Mouse (Mus musculus): ENCODE results near the gene Prkg1.

DNA sequence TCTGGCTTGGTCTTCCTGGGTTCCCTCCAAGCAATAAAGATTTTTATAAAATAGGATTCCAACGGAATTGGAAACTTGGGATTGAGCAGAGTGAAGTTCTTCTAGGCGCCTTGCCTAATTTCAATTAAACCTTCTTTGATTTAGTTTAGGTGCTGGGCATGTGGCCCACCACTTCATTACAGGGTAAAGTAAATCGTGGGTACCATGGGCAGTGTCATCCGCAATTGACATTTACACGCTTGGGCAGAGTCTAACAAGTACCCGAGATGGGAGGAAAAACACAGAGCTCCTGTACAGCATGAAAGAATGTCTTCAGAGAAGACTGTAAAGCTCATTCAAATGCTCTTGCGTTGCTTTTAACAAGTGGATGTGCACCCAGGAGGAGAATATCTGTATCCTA lies 622.9 kb downstream of the Prkg1 start:
- TF ChIP-seq HCFC1 (IDR thresholded peaks at IDR 0.05; ENCODE audit: borderline replicate concordance, insufficient read depth, low read length) (no peak), ZC3H11A (IDR thresholded peaks at IDR 0.05; ENCODE audit: borderline replicate concordance, low read depth, low read length) (no peak), MAFK (IDR thresholded peaks at IDR 0.05; ENCODE audit: insufficient read depth, low read depth, low read length) (no peak), CHD2 (IDR thresholded peaks at IDR 0.05; ENCODE audit: low read depth, low read length) (no peak)

Measured in ES-E14 (cell line).